Comparison of ENCODE assay signal across 15 mouse cellular contexts in genomic region chr10:60571491-60571890, GRCm38 (mm10).
"Had no signal": no experiment of that assay in that cellular context is flagged by ENCODE, and none has a peak within 500 bp of the region (broad histone marks: within the 10 kb centered on the region; RNA-seq: fewer than 3 reads in every experiment).

No protein-coding gene starts in this region.

- H3K4me1 ChIP-seq: stomach, embryonic 15.5 days had no signal

- H3K4me2 ChIP-seq: lung, embryonic 14.5 days; midbrain, embryonic 11.5 days; midbrain, embryonic 13.5 days; midbrain, embryonic 15.5 days; neural tube, embryonic 12.5 days; stomach, embryonic 15.5 days had no signal

- ATAC-seq: midbrain, embryonic 13.5 days; midbrain, embryonic 15.5 days had no signal

- H3K36me3 ChIP-seq: midbrain, embryonic 13.5 days; midbrain, embryonic 15.5 days; neural tube, embryonic 12.5 days; stomach, embryonic 15.5 days had no signal

- H3K4me3 ChIP-seq: megakaryocyte, embryonic 14.5 days; midbrain, embryonic 13.5 days; midbrain, embryonic 15.5 days; neural tube, embryonic 12.5 days; stomach, embryonic 15.5 days had no signal

- H3K27ac ChIP-seq: midbrain, embryonic 13.5 days; midbrain, embryonic 15.5 days; neural tube, embryonic 12.5 days; stomach, embryonic 15.5 days; stomach, postnatal 0 days had no signal

- H3K9ac ChIP-seq: lung, embryonic 14.5 days; midbrain, embryonic 13.5 days; midbrain, embryonic 15.5 days; neural tube, embryonic 12.5 days; stomach, embryonic 15.5 days had no signal

- H3K9me3 ChIP-seq: megakaryocyte, embryonic 14.5 days; midbrain, embryonic 13.5 days; midbrain, embryonic 15.5 days; neural tube, embryonic 12.5 days; stomach, embryonic 15.5 days had no signal

- H3K27me3 ChIP-seq: megakaryocyte, embryonic 14.5 days; midbrain, embryonic 15.5 days; stomach, embryonic 15.5 days had no signal

- DNase-seq: lung, adult 18-20 months; lung, embryonic 14.5 days; lung, postnatal 10 days; lung, postnatal 4 days; right cerebral cortex, postnatal 14 days; thymus, adult 2 months; thymus, postnatal 14 days; thymus, postnatal 36 days had no signal
